Mouse (Mus musculus): ENCODE results near the gene Snai3.

DNA sequence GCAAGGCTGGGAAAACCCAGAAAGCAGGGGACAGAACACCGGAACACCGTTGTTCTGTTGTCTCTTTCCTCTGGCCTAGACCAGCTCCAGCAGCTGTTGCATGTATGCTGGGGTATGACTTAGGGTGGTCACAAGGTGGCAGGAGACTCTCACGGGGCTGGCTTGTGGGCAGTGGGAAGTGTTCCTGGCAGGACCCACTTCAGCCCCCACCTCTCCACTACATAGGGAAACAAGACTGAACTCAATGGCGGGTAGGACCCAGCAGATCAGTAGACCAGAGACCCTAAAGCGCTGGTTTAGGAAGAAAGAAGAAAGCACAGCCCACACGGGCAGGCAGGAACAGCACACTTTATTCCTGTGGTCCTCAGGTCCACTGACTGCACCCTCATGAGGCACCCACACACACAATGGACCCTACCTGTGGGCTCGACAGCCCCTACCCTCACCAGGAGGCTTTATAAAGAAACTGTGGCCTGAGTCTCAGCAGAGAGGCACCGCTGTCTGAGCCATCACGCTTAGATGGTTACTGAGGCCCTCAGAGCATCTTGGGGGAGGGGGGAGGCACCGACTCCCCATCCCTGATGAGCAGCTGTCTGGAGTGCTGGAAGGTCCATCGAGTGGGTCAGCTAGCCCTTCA lies 27.1 kb downstream of the Snai3 start:
- TF ChIP-seq EP300 (IDR thresholded peaks at IDR 0.05; ENCODE audit: low read depth) (no peak), CTCF (IDR thresholded peaks at IDR 0.05; ENCODE audit: low read depth) (peak; percentile 45)
